Mouse (Mus musculus): ENCODE measurements around the gene Kcnj6. TPM values are rescaled to one million over a fixed set of nuclear protein-coding genes. Genes with fewer than 3 reads are reported as not detected.

Gene Kcnj6
- polyA plus RNA-seq, 1 experiment from 2014 or later, result not detected

GRCm38 (mm10) chr16:94724747-94725211, 272.7 kb downstream of the Kcnj6 start:
- H3K4me3 ChIP-seq (ENCODE audit: low read depth, low read length), result peak overlapping the region; percentile 40
- H3K27me3 ChIP-seq (replicated peaks; ENCODE audit: control insufficient read depth, insufficient read depth, low read length), result no peaks in the 10 kb centered on the region
- H3K36me3 ChIP-seq (ENCODE audit: control insufficient read depth, insufficient read depth), result no peaks in the 10 kb centered on the region
- no peak for ATAC-seq
- H3K4me2 ChIP-seq (replicated peaks; ENCODE audit: low read depth), result peak overlapping the region; percentile 71
- H3K4me1 ChIP-seq (replicated peaks; ENCODE audit: control insufficient read depth, insufficient read depth, low read length), result no peaks in the 10 kb centered on the region
- no peaks in the 10 kb centered on the region for H3K9me3 ChIP-seq (ENCODE audit: control insufficient read depth)
- no peak overlapping the region for H3K27ac ChIP-seq (ENCODE audit: low read depth, low read length)
- no peak overlapping the region for H3K9ac ChIP-seq (ENCODE audit: low read depth, low read length)
- TF ChIP-seq CTCF (IDR thresholded peaks at IDR 0.05; ENCODE audit: low read depth), result no peak
- under 1% methylated on average over 18 of the region's 18 CpGs for WGBS

- Histone ChIP-seq H3K36me3 (ENCODE audit: control insufficient read depth, insufficient read depth) (no peaks in the 10 kb centered on the region), H3K27ac (ENCODE audit: low read depth, low read length) (no peak overlapping the region), H3K9ac (ENCODE audit: low read depth, low read length) (no peak overlapping the region), H3K4me2 (replicated peaks; ENCODE audit: low read depth) (peak overlapping the region; percentile 71), H3K4me1 (replicated peaks; ENCODE audit: control insufficient read depth, insufficient read depth, low read length) (no peaks in the 10 kb centered on the region), H3K4me3 (ENCODE audit: low read depth, low read length) (peak overlapping the region; percentile 40), H3K27me3 (replicated peaks; ENCODE audit: control insufficient read depth, insufficient read depth, low read length) (no peaks in the 10 kb centered on the region), H3K9me3 (ENCODE audit: control insufficient read depth) (no peaks in the 10 kb centered on the region)
- peak; percentile 86 for ATAC-seq
- TF ChIP-seq CTCF (IDR thresholded peaks at IDR 0.05; ENCODE audit: low read depth), result no peak; the same call in none of the 2 replicates
- under 1% methylated on average over 23 of the region's 23 CpGs for WGBS
Observed at GRCm38 (mm10) chr16:94724061-94724596, 273.4 kb downstream of the Kcnj6 start.

- H3K9ac ChIP-seq (ENCODE audit: low read depth, low read length), result no peak overlapping the region
- H3K4me1 ChIP-seq (replicated peaks; ENCODE audit: control insufficient read depth, insufficient read depth, low read length), result no peaks in the 10 kb centered on the region
- H3K9me3 ChIP-seq (ENCODE audit: control insufficient read depth), result no peaks in the 10 kb centered on the region
- no peak overlapping the region for H3K4me2 ChIP-seq (replicated peaks; ENCODE audit: low read depth)
- no peaks in the 10 kb centered on the region for H3K36me3 ChIP-seq (ENCODE audit: control insufficient read depth, insufficient read depth)
- no peak overlapping the region for H3K27ac ChIP-seq (ENCODE audit: low read depth, low read length)
- no peak for ATAC-seq
- no peaks in the 10 kb centered on the region for H3K27me3 ChIP-seq (replicated peaks; ENCODE audit: control insufficient read depth, insufficient read depth, low read length)
- 72% methylated on average over 12 of the region's 12 CpGs for WGBS
- TF ChIP-seq CTCF (IDR thresholded peaks at IDR 0.05; ENCODE audit: low read depth), result no peak
- no peak overlapping the region for H3K4me3 ChIP-seq (ENCODE audit: low read depth, low read length)
Observed at GRCm38 (mm10) chr16:94722936-94723335, 274.6 kb downstream of the Kcnj6 start.

GRCm38 (mm10) chr16:94721549-94722006, 275.9 kb downstream of the Kcnj6 start:
- no peak overlapping the region for H3K27ac ChIP-seq (ENCODE audit: low read depth, low read length)
- no peak for TF ChIP-seq CTCF (IDR thresholded peaks at IDR 0.05; ENCODE audit: low read depth)
- no peak for ATAC-seq
- no peak overlapping the region for H3K9ac ChIP-seq (ENCODE audit: low read depth, low read length)
- H3K4me3 ChIP-seq (ENCODE audit: low read depth, low read length), result no peak overlapping the region
- H3K27me3 ChIP-seq (replicated peaks; ENCODE audit: control insufficient read depth, insufficient read depth, low read length), result no peaks in the 10 kb centered on the region
- no peaks in the 10 kb centered on the region for H3K9me3 ChIP-seq (ENCODE audit: control insufficient read depth)
- no peaks in the 10 kb centered on the region for H3K4me1 ChIP-seq (replicated peaks; ENCODE audit: control insufficient read depth, insufficient read depth, low read length)
- H3K4me2 ChIP-seq (replicated peaks; ENCODE audit: low read depth), result no peak overlapping the region
- no peaks in the 10 kb centered on the region for H3K36me3 ChIP-seq (ENCODE audit: control insufficient read depth, insufficient read depth)
- WGBS, result 44% methylated on average over 10 of the region's 10 CpGs

GRCm38 (mm10) chr16:94720476-94721153, 276.9 kb downstream of the Kcnj6 start:
- H3K36me3 ChIP-seq (ENCODE audit: control insufficient read depth, insufficient read depth), result no peaks in the 10 kb centered on the region
- WGBS, result 70% methylated on average over 7 of the region's 7 CpGs
- no peak for TF ChIP-seq CTCF (IDR thresholded peaks at IDR 0.05; ENCODE audit: low read depth)
- no peaks in the 10 kb centered on the region for H3K27me3 ChIP-seq (replicated peaks; ENCODE audit: control insufficient read depth, insufficient read depth, low read length)
- H3K4me1 ChIP-seq (replicated peaks; ENCODE audit: control insufficient read depth, insufficient read depth, low read length), result no peaks in the 10 kb centered on the region
- ATAC-seq, result no peak
- H3K9me3 ChIP-seq (ENCODE audit: control insufficient read depth), result 0 out of 2 replicates have a peak, but pooled peaks cover 3% of the 10 kb centered on the region
- no peak overlapping the region for H3K4me2 ChIP-seq (replicated peaks; ENCODE audit: low read depth)
- no peak overlapping the region for H3K4me3 ChIP-seq (ENCODE audit: low read depth, low read length)
- no peak overlapping the region for H3K9ac ChIP-seq (ENCODE audit: low read depth, low read length)
- H3K27ac ChIP-seq (ENCODE audit: low read depth, low read length), result no peak overlapping the region

- no peak for TF ChIP-seq CTCF (IDR thresholded peaks at IDR 0.05; ENCODE audit: low read depth)
- no peak for ATAC-seq
- no peak overlapping the region for H3K4me3 ChIP-seq (ENCODE audit: low read depth, low read length)
Observed at GRCm38 (mm10) chr16:94719488-94719887, 278.0 kb downstream of the Kcnj6 start.

More at GRCm38 (mm10) chr16:94719488-94719887, 278.0 kb downstream of the Kcnj6 start:
- no peaks in the 10 kb centered on the region for H3K4me1 ChIP-seq (replicated peaks; ENCODE audit: control insufficient read depth, insufficient read depth, low read length)
- WGBS, result 70% methylated on average over 4 of the region's 4 CpGs
- H3K4me2 ChIP-seq (replicated peaks; ENCODE audit: low read depth), result no peak overlapping the region
- H3K9me3 ChIP-seq (ENCODE audit: control insufficient read depth), result 0 out of 2 replicates have a peak, but pooled peaks cover 3% of the 10 kb centered on the region
- no peaks in the 10 kb centered on the region for H3K27me3 ChIP-seq (replicated peaks; ENCODE audit: control insufficient read depth, insufficient read depth, low read length)
- no peak overlapping the region for H3K27ac ChIP-seq (ENCODE audit: low read depth, low read length)
- H3K9ac ChIP-seq (ENCODE audit: low read depth, low read length), result no peak overlapping the region
- no peaks in the 10 kb centered on the region for H3K36me3 ChIP-seq (ENCODE audit: control insufficient read depth, insufficient read depth)
